ENCODE assay signal across 1 mouse cellular context in genomic region chr16:20620399-20620735, GRCm38 (mm10).
TF ChIP-seq lines count a peak whose summit lies in the region.

No protein-coding gene starts in this region.

TF ChIP-seq in CH12.LX, 34 proteins besides CTCF, POLR2A, EP300 and RAD21 (continued from another document):
- TF ChIP-seq ZKSCAN1 (IDR thresholded peaks at IDR 0.05; ENCODE audit: borderline replicate concordance, low read depth, low read length) (no peak), ETS1 (conservative IDR thresholded peaks at IDR 0.05; ENCODE audit: low read depth, low read length) (no peak), SIN3A (IDR thresholded peaks at IDR 0.05; ENCODE audit: low read length) (no peak), POLR2AphosphoS2 (IDR thresholded peaks at IDR 0.05; ENCODE audit: low read depth, low read length) (no peak; the same call in 1 of the 2 replicates), NELFE (IDR thresholded peaks at IDR 0.05; ENCODE audit: low read depth, low read length) (no peak), USF2 (conservative IDR thresholded peaks at IDR 0.05; ENCODE audit: low read depth, low read length) (no peak), TCF12 (IDR thresholded peaks at IDR 0.05; ENCODE audit: low read depth, low read length) (no peak)
